In the genomic region with DNA sequence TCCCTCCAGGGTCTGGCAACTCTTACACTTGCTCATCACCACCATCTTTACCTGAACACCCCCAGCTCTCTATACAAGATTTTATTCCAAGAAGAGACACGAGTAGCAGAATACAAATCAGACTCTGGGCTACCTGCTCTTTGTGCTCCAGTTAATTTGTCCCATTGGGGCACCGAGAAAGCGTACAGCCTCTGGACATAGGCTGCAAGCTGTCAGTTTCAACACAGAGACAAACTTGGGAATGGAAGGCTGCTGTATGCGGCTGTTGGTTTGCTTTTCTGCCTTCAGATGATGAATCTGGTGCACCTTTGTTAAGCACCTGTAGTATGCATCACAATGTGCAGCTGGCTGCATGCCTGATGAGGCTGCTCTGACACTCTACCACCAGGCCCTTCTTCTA, we compare ENCODE assay signal across 24 mouse cellular contexts.
"Had no signal": no experiment of that assay in that cellular context is flagged by ENCODE, and none has a peak within 500 bp of the region (broad histone marks: within the 10 kb centered on the region; RNA-seq: fewer than 3 reads in every experiment).

No protein-coding gene starts in this region.

- H3K9me3 ChIP-seq: heart, embryonic 10.5 days; heart, embryonic 12.5 days; hindbrain, embryonic 13.5 days; hindbrain, embryonic 15.5 days; kidney, embryonic 15.5 days; limb, embryonic 13.5 days; limb, embryonic 15.5 days had no signal

- ATAC-seq: hindbrain, postnatal 0 days; intestine, embryonic 16.5 days had no signal

- H3K27ac ChIP-seq: gastrocnemius, adult 2 months; heart, embryonic 10.5 days; hindbrain, embryonic 13.5 days; hindbrain, embryonic 15.5 days; hindbrain, postnatal 0 days; kidney, embryonic 15.5 days; kidney, postnatal 0 days; limb, embryonic 13.5 days; limb, embryonic 15.5 days had no signal

- H3K4me1 ChIP-seq: heart, embryonic 12.5 days; hindbrain, embryonic 15.5 days; limb, embryonic 13.5 days; limb, embryonic 15.5 days had no signal

- H3K4me2 ChIP-seq: heart, embryonic 12.5 days; hindbrain, embryonic 13.5 days; hindbrain, embryonic 15.5 days; kidney, embryonic 15.5 days; limb, embryonic 13.5 days; limb, embryonic 15.5 days had no signal

- H3K27me3 ChIP-seq: heart, embryonic 12.5 days; hindbrain, embryonic 13.5 days; hindbrain, embryonic 15.5 days; kidney, embryonic 15.5 days; limb, embryonic 13.5 days; limb, embryonic 15.5 days had no signal

- H3K4me3 ChIP-seq: gastrocnemius, adult 2 months; heart, embryonic 10.5 days; heart, embryonic 12.5 days; hindbrain, embryonic 13.5 days; hindbrain, embryonic 15.5 days; kidney, embryonic 15.5 days; limb, embryonic 13.5 days; limb, embryonic 15.5 days had no signal

- H3K9ac ChIP-seq: heart, embryonic 12.5 days; hindbrain, embryonic 13.5 days; hindbrain, embryonic 15.5 days; kidney, embryonic 15.5 days; limb, embryonic 13.5 days; limb, embryonic 15.5 days had no signal

- DNase-seq: gastrocnemius, adult 2 months; gastrocnemius, postnatal 10 days; gastrocnemius, postnatal 25 days; heart, adult 18-20 months; heart, postnatal 14 days; heart, postnatal 36 days; kidney, adult 11 months; kidney, adult 2 months; kidney, adult 9 months; kidney, postnatal 14 days; kidney, postnatal 36 days; layer of hippocampus, adult 9-11 months; layer of hippocampus, postnatal 36 days; left cerebral cortex, postnatal 4 days had no signal
